Mouse (Mus musculus): ENCODE results near the gene Ccni.

DNA sequence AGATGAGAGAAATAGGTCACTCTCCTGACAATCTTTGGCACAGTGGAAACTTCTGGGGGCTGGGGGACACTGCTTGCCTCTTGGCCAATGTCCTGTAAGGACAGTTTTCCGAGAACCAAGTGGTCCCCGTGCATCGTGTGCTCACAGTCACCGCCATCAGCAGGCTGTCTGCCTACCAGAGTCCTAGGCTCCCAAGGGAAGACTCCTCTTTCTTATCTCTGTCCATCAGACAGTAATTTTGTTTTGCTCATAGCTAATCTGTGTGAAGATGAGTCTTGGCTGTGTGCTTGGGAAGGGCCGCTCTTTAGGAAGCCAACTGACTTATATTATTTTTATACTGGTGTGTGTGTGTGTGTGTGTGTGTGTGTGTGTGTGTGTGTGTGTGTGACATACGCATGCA is 60.8 kb downstream of the Ccni start:
- no peak for TF ChIP-seq EP300 (IDR thresholded peaks at IDR 0.05; ENCODE audit: low read depth in 1 of 2, low read length in 2 of 2)
- TF ChIP-seq CTCF (IDR thresholded peaks at IDR 0.05 in 2 of 3, conservative IDR thresholded peaks at IDR 0.05 in 1 of 3; ENCODE audit: control insufficient read depth in 1 of 3, insufficient read depth in 1 of 3, low read depth in 2 of 3, low read length in 3 of 3, poor library complexity in 1 of 3, severe bottlenecking in 1 of 3) = no peak
- TF ChIP-seq POLR2A (IDR thresholded peaks at IDR 0.05; ENCODE audit: control insufficient read depth in 1 of 2, insufficient read depth in 1 of 2, low read depth in 1 of 2, low read length in 2 of 2, poor library complexity in 1 of 2) = no peak
- no peak for TF ChIP-seq ZNF384 (IDR thresholded peaks at IDR 0.05; ENCODE audit: low read depth, low read length)
- no peak for TF ChIP-seq POLR2AphosphoS5 (IDR thresholded peaks at IDR 0.05; ENCODE audit: borderline replicate concordance, low read depth, low read length)
- TF ChIP-seq CHD1 (IDR thresholded peaks at IDR 0.05; ENCODE audit: low read depth, low read length) = no peak
- no peak for TF ChIP-seq MAFK (IDR thresholded peaks at IDR 0.05; ENCODE audit: borderline replicate concordance, low read depth, low read length)
- TF ChIP-seq KAT2A (conservative IDR thresholded peaks at IDR 0.05; ENCODE audit: low read depth, low read length) = no peak
- 0 out of 2 replicates have a peak, but pooled peaks have one; percentile 4 for TF ChIP-seq GATA1 (IDR thresholded peaks at IDR 0.05; ENCODE audit: low read depth, low read length)
- no peak for TF ChIP-seq BHLHE40 (IDR thresholded peaks at IDR 0.05; ENCODE audit: borderline replicate concordance, low read depth, low read length)
